Mouse (Mus musculus) T-helper 17 cell (primary cell): ENCODE results near the gene Phlda3.

Experiments used
- in situ Hi-C, 2 experiments: fragments of 300-600 bp; cut with MboI, MseI; formaldehyde crosslinking; loops; 1 replicate in 1 of 2; 2 replicates in 1 of 2; pipeline ENCODE4 v1.15.1; 2025; ENCODE audit warnings: high pct_unique_total_duplicates in 2 of 2

Gene Phlda3

GRCm38 (mm10) chr1:135765645-135766591 lies at the start of gene Phlda3:
TSS of gene Phlda3 (plus strand) at chr1:135766119.
- in situ Hi-C loops: no loop called here

DNA sequence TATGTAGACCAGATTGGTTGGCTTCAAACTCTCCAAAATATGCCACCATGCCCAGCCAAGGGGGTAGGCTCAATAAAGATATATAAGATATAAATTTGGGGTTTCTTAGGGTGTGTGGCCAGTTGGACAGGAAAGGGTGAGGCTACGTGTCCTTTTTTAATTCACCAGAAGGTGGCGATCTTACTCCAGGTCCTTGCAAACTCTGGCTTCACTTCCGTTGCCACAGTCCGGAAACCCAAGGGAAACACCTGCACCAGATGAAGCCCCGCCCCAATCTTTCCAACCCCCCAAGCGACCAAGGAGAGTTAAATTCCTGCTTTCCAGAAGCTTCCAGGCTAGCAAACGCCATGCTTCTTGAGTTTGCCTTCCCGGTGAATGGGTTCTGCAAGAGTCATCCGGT lies 46.4 kb upstream of the Phlda3 start:
- in situ Hi-C loops: loop anchor here in 1 of 2 experiments (5.0 kb wide), 1 partner anchor 63 kb away; no protein-coding TSS in a partner anchor

- in situ Hi-C loops: loop anchor here (5.0 kb wide), 2 partner anchors 62 to 67 kb away; no protein-coding TSS in a partner anchor
These were observed 45.9 kb upstream of the Phlda3 start, which contains the start of gene Csrp1 for GRCm38 (mm10) chr1:135719983-135720382. TSS of gene Csrp1 (plus strand) at chr1:135720061.

DNA sequence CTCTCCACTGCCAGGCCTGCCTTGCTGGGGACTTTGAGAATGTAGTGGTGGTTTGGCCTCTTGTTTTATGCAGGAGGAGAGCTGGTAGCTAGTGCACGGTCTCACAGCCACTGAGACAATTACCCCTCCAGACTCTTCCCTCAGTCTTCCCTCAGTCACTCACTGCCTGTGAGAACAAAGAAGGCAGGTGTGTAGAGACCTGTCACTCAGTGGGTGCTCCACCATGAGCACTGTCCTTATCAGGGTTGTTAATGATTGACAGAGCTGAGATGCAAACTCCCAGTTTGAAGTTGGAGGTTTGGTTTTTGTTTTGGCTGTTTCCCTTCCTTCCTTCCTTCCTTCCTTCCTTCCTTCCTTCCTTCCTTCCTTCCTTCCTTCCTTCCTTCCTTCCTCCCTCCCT lies 42.9 kb upstream of the Phlda3 start:
- in situ Hi-C loops: loop anchor here in 1 of 2 experiments (5.0 kb wide), 1 partner anchor 64 kb away; no protein-coding TSS in a partner anchor

DNA sequence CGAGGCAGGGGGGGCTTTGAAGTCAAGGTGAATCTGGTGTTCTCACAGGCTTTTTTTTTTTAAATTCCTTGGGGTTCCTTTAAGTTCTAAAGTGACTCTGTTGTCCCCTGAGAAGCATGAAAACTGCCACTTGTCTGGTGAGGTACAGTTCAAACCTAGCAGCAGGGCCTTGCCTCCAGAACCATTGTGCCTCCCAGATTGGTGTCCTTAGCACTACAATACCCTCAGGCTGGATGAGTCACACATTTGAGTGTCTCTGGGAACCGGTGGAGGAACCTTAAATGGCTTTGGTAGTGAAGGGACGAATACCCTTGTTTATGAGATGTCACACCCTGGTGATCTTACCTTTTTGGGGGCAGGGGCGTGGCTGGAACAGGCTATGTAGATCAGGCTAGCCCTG lies 41.8 kb upstream of the Phlda3 start:
- in situ Hi-C loops: loop anchor here in 1 of 2 experiments (5.0 kb wide), 1 partner anchor 63 kb away; no protein-coding TSS in a partner anchor

DNA sequence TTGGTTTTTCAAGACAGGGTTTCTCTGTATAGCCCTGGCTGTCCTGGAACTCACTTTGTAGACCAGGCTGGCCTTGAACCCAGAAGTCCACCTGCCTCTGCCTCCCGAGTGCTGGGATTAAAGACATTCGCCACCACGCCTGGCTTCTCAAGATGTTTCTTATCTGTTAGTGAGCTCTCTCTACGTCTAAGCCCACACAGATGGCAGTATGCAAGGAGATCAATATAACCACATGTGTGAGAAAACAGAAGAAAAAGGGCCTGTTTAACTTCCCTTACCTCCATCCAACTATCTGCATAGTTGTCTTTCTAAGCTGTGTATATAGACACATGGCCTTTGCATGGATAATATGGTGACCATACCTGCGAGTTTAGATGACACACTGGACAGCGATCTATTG lies 40.6 kb upstream of the Phlda3 start:
- in situ Hi-C loops: no loop called here

DNA sequence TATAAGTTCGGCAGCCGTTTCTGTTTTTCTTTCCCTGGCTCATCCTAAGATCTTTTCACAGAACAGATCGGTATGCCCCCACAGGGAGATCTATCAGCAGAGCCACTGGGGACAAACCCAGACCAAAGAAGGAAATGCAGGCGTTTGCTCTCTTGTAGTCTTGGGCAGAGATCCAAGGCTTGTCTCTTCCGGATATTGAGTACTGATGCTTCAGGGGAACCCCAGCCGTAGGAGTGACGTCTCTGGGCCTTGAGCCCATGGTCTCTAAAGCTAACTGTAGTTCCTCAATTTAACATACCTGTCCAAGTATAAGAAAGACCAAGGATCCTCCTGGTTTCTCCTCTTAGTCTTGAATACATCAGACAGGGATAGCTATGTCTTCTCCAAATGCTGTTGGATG lies 40.0 kb upstream of the Phlda3 start:
- in situ Hi-C loops: no loop called here

DNA sequence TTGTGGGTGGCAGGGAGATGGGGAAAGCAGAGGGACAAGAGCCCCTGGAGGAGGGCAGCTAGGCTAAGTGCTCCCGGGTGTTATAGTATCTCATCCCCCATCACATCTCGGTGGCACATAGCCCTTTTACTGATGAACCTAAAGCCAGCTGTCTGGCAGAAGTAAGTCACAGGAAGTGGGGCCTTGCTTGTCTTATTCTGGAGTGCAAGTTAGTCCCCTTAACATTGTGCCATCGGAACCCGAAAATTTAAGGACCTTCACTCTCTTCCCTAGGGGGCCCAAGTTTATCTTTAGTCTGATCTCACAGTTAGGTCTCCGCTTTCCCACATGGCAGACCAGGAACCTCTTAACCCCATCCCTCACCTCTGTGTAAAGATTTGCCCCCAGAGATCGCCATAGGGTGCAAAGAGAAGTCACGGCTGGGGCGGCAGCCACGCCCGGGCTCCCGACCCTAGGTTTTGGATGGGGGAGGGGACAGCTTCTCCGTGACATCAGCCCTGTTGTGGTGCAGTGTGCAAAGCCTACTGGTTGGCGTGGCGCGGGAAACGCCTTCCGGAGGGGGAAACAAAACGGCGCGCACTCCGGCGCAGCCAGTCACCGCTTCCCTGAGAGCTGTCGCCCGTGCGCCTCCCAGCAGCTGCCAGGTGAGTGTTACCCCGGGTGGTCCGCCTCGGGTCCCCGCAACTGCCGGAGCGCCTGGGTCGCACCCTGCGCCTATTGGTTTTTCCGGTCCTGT lies 37.1 kb upstream of the Phlda3 start:
- in situ Hi-C loops: no loop called here

DNA sequence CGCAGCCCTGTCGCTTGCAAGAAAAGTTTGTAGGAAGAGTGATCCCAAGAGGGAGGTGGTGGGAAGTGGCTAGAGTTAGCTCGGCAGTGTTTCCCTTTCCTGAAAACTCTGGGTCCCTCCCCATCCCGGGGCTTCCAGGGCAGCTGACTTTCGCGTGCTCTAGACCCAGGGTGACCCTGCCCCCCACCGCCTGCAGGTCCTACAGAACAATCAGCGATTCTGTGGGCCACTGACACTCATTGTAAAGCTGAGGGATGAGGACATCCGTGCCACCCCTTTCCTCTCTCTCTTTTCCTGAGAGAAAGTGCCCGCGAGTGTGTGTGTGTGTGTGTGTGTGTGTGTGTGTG lies 36.6 kb upstream of the Phlda3 start:
- in situ Hi-C loops: no loop called here

GRCm38 (mm10) chr1:135729821-135730220 lies 36.1 kb upstream of the Phlda3 start:
- in situ Hi-C loops: no loop called here

DNA sequence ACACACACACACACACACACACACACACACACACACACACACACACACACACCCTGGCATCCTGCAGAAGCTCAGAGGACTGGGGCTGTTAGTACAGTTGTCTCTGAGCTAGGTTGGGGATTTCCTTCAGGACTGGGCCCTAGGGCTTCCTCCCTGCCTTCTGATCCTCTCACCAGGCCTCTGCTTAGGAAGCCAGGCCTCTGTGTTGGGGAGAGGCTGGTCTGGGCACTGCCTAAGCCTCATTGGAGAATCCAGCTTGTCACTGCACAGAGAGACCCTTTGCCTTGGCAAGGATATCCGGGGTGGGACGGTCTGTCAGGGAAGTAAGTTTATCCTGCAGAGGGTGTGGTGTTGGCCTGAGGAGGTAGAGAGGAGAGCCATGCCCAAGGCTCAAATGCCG lies 35.6 kb upstream of the Phlda3 start:
- in situ Hi-C loops: no loop called here

GRCm38 (mm10) chr1:135731393-135731792 lies 34.5 kb upstream of the Phlda3 start:
- in situ Hi-C loops: no loop called here

GRCm38 (mm10) chr1:135731897-135732684 lies 33.8 kb upstream of the Phlda3 start:
- in situ Hi-C loops: no loop called here

DNA sequence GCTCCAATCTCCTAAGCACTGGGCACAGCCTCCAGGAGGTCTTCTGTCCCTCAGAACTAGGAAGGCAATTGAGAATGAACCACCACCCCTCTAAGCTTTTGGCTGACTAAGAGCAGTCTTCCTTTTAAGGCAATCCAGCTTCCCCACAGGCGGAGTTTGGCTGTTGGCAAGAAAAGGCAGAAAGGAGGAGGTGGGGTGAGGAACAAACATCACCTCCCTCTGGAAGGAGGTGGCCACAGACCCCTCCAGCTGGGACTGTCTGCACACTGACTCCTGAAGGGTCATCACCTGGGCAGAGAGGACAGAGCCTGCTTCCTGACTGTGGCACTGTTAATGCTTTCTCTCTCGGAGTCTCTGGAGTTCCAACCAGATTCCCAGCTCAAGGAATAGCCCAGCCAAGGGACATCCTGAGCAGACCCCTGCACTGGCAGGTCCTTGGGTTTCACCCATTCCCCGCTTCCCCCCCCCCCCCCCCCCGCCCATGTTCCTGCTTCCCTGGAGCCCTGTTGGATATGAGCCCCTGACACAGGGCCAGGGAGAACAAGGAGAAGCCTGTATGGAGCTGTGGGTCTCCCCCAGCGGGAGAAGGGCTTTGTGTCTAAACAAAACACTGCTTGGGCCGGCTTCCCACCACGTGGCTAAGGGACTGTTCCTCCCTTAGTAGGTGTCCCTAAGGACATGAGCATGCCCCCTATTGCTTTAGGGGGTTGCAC lies 31.5 kb upstream of the Phlda3 start:
- in situ Hi-C loops: no loop called here

GRCm38 (mm10) chr1:135735460-135735859 lies 30.5 kb upstream of the Phlda3 start:
- in situ Hi-C loops: no loop called here

DNA sequence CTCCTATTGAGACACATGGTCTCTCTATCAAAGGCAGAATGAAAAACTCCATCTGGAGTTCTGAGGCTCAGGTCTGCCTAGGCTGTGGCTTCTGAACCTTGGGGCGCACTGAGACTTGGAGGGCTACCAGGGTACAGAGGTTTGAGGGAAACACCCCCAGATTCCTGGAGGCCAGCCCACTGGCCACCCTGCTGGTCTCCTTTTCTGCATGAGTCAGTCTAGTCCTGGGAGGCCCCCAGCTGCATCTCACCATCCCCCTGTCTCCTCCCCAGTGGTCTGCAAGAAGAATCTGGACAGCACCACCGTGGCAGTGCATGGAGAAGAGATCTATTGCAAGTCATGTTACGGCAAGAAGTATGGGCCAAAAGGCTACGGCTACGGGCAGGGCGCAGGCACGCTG lies 20.9 kb upstream of the Phlda3 start:
- in situ Hi-C loops: no loop called here

GRCm38 (mm10) chr1:135746248-135746647 lies 19.7 kb upstream of the Phlda3 start:
- in situ Hi-C loops: no loop called here

GRCm38 (mm10) chr1:135752737-135753348 lies 13.1 kb upstream of the Phlda3 start:
- in situ Hi-C loops: loop anchor here in 1 of 2 experiments (5.0 kb wide), 1 partner anchor 1691 kb away; no protein-coding TSS in a partner anchor

DNA sequence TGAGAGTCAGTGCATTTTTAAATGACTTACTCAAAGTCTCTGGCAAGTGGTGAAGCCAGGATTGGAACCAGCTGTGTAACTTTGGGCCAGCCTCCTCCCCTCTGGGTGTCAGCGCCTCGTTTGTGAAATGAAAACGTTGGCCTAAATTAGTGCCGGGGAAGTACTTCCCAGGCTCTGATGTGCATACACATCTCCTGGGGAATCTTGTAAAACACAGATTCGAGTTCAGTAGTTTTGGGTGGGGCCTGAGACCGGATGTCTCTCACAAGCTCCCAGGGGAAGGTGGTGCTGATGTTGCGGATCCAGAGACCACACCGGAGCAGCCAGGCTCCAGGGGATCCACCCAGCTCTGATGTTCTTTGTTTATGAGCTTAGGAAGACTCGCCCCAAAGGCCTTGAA lies 10.6 kb upstream of the Phlda3 start:
- in situ Hi-C loops: no loop called here

- in situ Hi-C loops: no loop called here
These were observed 10.0 kb upstream of the Phlda3 start for GRCm38 (mm10) chr1:135755913-135756312.
